Mouse (Mus musculus) spleen, postnatal 0 days (tissue): ENCODE measurements around the gene Uspl1. TPM values are rescaled to one million over a fixed set of nuclear protein-coding genes. Genes with fewer than 3 reads are reported as not detected.

Experiments used
- polyA plus RNA-seq: library from polyadenylated mRNA; unstranded; fragments of >200 nt; fragmentation: Nextera tagmentation; extraction: Ambion mirVana; gene quantifications from 2 replicates; pipeline ENCODE4 v1.2.1, GENCODE M21; 2015

Gene Uspl1
- polyA plus RNA-seq, result 20.9 and 22.2 TPM in 2 replicates

GRCm38 (mm10) chr5:149184104-149184843 is at the start of gene Uspl1, which contains the start of gene Hmgb1:
Uspl1 (plus strand) TSS chr5:149184350.
Hmgb1 (minus strand) TSS chr5:149184489.

GRCm38 (mm10) chr5:149264405-149264804 is 80.3 kb downstream of the Uspl1 start, which contains the start of gene Alox5ap:
Alox5ap (plus strand) TSS chr5:149264767.

Other genes starting within 250 kb of the Uspl1 start
- gene Gm42791, start 189.2 kb upstream of the Uspl1 start, polyA plus RNA-seq, result 0.27 TPM in 1 of 2 replicates, not detected in the other
- gene Hmgb1, start 139 bp downstream of the Uspl1 start, polyA plus RNA-seq, result 948 and 975 TPM in 2 replicates
- gene Alox5ap, start 80.4 kb downstream of the Uspl1 start, polyA plus RNA-seq, result 186 and 250 TPM in 2 replicates
- 1.4 and 1.6 TPM in 2 replicates for gene Medag, start 227.4 kb downstream of the Uspl1 start, polyA plus RNA-seq